8 mouse cellular contexts compared by ENCODE assay signal in the genomic region with DNA sequence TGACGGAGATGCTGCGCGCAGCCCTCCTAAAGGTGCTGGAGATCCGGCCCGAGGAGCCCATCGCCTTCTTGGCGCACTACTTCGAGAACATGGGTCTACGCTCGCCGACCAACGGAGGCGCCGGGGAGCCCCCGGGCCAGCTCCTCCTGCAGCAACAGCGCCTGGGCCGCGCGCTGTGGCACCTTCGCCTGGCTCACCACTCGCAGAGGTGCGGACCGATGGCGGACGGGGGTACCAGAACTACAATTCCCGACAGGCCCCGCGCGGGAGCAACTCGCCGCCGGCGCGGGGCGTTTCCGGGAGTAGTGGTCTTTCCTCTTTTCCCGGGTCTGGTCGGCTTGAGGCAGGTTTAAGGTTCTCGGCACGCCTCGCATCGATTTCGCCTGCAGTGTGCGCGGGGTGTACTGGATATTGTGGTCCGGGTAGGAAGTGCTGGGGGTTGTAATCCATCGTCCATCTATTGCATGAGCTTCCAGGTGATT. TPM values are rescaled to one million over a fixed set of nuclear protein-coding genes. Genes with fewer than 3 reads are reported as not detected.
DNase-seq lines count a peak whose midpoint lies in the region; ATAC-seq lines count a peak whose summit lies in the region.

No protein-coding gene starts in this region.

- ATAC-seq in megakaryocyte-erythroid progenitor cell, adult 5-6 weeks (replicated peaks; ENCODE audit: low FRiP score, low TSS enrichment, poor library complexity, severe bottlenecking): peak; percentile 28
- ATAC-seq in activated CD4-positive, CD25-positive, alpha-beta regulatory T cell, adult 4 months: no peak

- intact Hi-C loops in left cerebral cortex, postnatal 25 days (cut with DNase I): loop anchor here (1.0 kb wide), 2 partner anchors 12 to 72 kb away; no protein-coding TSS in a partner anchor

- DNase-seq in ZHBTc4 (ENCODE audit: low read depth, low spot score): peak; percentile 95
- DNase-seq in cerebellum, postnatal 25 days: peak; percentile 85 to 89
- DNase-seq in frontal cortex, postnatal 36 days (ENCODE audit: low spot score in 2 of 2): peak; percentile 78 to 84
- DNase-seq in hindlimb bud, embryonic 11.5 days (ENCODE audit: extremely low spot score, low read depth, low spot score): peak; percentile 46
- DNase-seq in left cerebral cortex, postnatal 25 days (ENCODE audit: low spot score in 2 of 2): peak; percentile 82 to 84
- DNase-seq in right cerebral cortex, postnatal 4 days: peak; percentile 84

RNA-seq across cellular contexts. Expression of a gene that starts 0.4 kb away (rescaled TPM):
- total RNA-seq in left cerebral cortex, postnatal 25 days (2021): 10 to 100 TPM; 82.0 to 82.8 TPM
- total RNA-seq in megakaryocyte-erythroid progenitor cell, adult 5-6 weeks (2014; fragmentation: Nextera tagmentation): 8.5 and 10.8 TPM in 2 replicates
- total RNA-seq in megakaryocyte-erythroid progenitor cell, adult 5-6 weeks (2017): 2.9 and 4.1 TPM in 2 replicates
- polyA plus RNA-seq in activated CD4-positive, CD25-positive, alpha-beta regulatory T cell, adult 4 months (2017; shearing (Covaris generic)): 10 to 100 TPM; 22.5 to 32.9 TPM

RNA-seq across cellular contexts. Expression of a gene that starts 5.3 kb away (rescaled TPM):
- not detected for total RNA-seq in left cerebral cortex, postnatal 25 days (2021)
- not detected in 2 replicates for total RNA-seq in megakaryocyte-erythroid progenitor cell, adult 5-6 weeks (2014; fragmentation: Nextera tagmentation)
- total RNA-seq in megakaryocyte-erythroid progenitor cell, adult 5-6 weeks (2017): not detected in 2 replicates
- under 1 TPM in 1 of 2 experiments, not detected in 1; 0.60 TPM for polyA plus RNA-seq in activated CD4-positive, CD25-positive, alpha-beta regulatory T cell, adult 4 months (2017; shearing (Covaris generic))

RNA-seq across cellular contexts. Expression of a gene that starts 12.4 kb away (rescaled TPM):
- total RNA-seq in left cerebral cortex, postnatal 25 days (2021): 10 to 100 TPM; 75.9 to 78.0 TPM
- total RNA-seq in megakaryocyte-erythroid progenitor cell, adult 5-6 weeks (2014; fragmentation: Nextera tagmentation): 134 and 152 TPM in 2 replicates
- total RNA-seq in megakaryocyte-erythroid progenitor cell, adult 5-6 weeks (2017): 128 and 236 TPM in 2 replicates
- polyA plus RNA-seq in activated CD4-positive, CD25-positive, alpha-beta regulatory T cell, adult 4 months (2017; shearing (Covaris generic)): 10 to 100 TPM; 17.4 to 27.5 TPM

RNA-seq across cellular contexts. Expression of a gene that starts 19.2 kb away (rescaled TPM):
- 1 to 10 TPM; 1.5 to 2.4 TPM for total RNA-seq in left cerebral cortex, postnatal 25 days (2021)
- total RNA-seq in megakaryocyte-erythroid progenitor cell, adult 5-6 weeks (2014; fragmentation: Nextera tagmentation): 1.7 and 1.8 TPM in 2 replicates
- 1.7 and 2.4 TPM in 2 replicates for total RNA-seq in megakaryocyte-erythroid progenitor cell, adult 5-6 weeks (2017)
- polyA plus RNA-seq in activated CD4-positive, CD25-positive, alpha-beta regulatory T cell, adult 4 months (2017; shearing (Covaris generic)): under 1 TPM; 0.52 to 0.62 TPM

RNA-seq across cellular contexts. Expression of a gene that starts 24.1 kb away (rescaled TPM):
- total RNA-seq in left cerebral cortex, postnatal 25 days (2021): under 1 TPM; 0.34 to 0.57 TPM
- total RNA-seq in megakaryocyte-erythroid progenitor cell, adult 5-6 weeks (2014; fragmentation: Nextera tagmentation): not detected in 2 replicates
- total RNA-seq in megakaryocyte-erythroid progenitor cell, adult 5-6 weeks (2017): not detected in 2 replicates
- polyA plus RNA-seq in activated CD4-positive, CD25-positive, alpha-beta regulatory T cell, adult 4 months (2017; shearing (Covaris generic)): not detected

Comparison
In these comparisons a context has a peak if more than half of its experiments do, and no peak if none do; other contexts are left out.
1. RNA of a gene that starts 0.4 kb away (total RNA-seq): 82.0 to 82.8 TPM in left cerebral cortex, postnatal 25 days; 2.9 to 10.8 TPM in megakaryocyte-erythroid progenitor cell, adult 5-6 weeks; every median in the first group is over 4 times any median in the second.
2. Peak in every context shown above with its lines, with median percentiles within 50 percentile points of each other: DNase-seq.